Mouse (Mus musculus) left cerebral cortex, adult 6 months (tissue): ENCODE data around the gene Ankra2. TPM values are rescaled to one million over a fixed set of nuclear protein-coding genes. Genes with fewer than 3 reads are reported as not detected.

Experiments
- long read RNA-seq, 2 experiments: library from polyadenylated mRNA; unstranded; transcript quantifications; one replicate each; pipeline ENCODE4 v2.0.0; 2019 to 2020
- polyA plus RNA-seq: library from polyadenylated mRNA; unstranded; fragments of <200 nt; fragmentation: Nextera tagmentation; gene quantifications from 2 replicates; pipeline ENCODE4 v1.2.3, GENCODE M21; 2021

Ankra2 gene
- 29.6 and 46.8 TPM in 2 replicates for polyA plus RNA-seq
- long read RNA-seq, experiment 1, transcript Ankra2-201 (9 exons, 1,755 nt), result major isoform, 35 of 73 reads
- long read RNA-seq, experiment 1, transcript Ankra2-203 (8 exons, 2,328 nt), result minor isoform, 6 of 73 reads
- long read RNA-seq, experiment 1, transcript Ankra2-202 (7 exons, 1,949 nt), result minor isoform, 11 of 73 reads
- long read RNA-seq, experiment 1, transcript Ankra2-208 (8 exons, 1,476 nt), result minor isoform, 14 of 73 reads
- long read RNA-seq, experiment 1, partial matches to known transcripts, result 1 of 73 reads
- long read RNA-seq, experiment 1, other reads (novel, unspliced or antisense), result 4 of 73 reads
- long read RNA-seq, experiment 2, transcript Ankra2-207 (2 exons, 1,887 nt), result major isoform, 43 of 68 reads
- long read RNA-seq, experiment 2, transcript Ankra2-201 (9 exons, 1,755 nt), result minor isoform, 11 of 68 reads
- long read RNA-seq, experiment 2, partial matches to known transcripts, result 10 of 68 reads
- long read RNA-seq, experiment 2, other reads (novel, unspliced or antisense), result 2 of 68 reads

DNA sequence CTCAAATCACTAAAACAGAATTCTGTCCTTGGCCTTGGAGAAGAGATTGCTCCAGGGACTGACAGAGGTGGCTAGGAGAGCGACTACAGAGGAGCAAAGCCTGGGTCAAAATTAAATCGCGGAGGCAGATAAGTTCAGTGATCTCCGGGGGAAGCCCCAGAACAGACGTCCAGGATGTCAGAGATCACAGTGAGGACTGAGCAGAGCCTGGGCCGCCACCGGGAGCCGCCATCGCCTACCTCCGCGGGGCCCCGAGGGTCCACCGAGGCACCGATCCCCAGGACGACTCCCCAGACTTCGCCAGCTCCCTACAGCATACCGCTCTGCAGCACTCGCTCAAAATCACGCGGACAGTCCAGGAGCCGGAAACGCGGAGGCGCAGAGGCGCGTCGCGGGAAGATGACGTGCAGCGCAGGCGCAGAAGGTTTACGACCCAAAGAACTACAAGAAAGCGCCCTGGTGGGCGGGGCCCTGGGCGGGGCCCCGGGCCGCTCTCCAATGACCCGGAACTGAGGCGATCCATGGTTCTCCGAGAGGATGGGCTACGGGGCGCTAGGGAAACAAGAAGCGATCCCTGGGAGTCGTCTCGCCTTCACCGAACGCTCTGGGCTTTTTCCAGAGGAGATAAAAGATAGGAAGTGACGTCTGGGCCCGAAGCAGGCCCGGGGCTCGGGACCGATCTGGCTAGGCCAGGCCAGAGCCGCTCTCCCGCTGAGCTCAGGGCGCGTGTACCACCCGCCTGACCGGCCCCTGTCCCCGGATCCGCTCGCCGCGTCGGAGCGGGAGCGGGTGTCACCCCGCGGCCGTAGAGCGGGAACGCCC is at the start of gene Ankra2, which contains the start of gene Utp15:
Gene Ankra2 (plus strand): TSS at position 439 of the 822 bp plus-strand sequence.
Gene Utp15 (minus strand): TSS at position 406 of the 822 bp plus-strand sequence.

DNA sequence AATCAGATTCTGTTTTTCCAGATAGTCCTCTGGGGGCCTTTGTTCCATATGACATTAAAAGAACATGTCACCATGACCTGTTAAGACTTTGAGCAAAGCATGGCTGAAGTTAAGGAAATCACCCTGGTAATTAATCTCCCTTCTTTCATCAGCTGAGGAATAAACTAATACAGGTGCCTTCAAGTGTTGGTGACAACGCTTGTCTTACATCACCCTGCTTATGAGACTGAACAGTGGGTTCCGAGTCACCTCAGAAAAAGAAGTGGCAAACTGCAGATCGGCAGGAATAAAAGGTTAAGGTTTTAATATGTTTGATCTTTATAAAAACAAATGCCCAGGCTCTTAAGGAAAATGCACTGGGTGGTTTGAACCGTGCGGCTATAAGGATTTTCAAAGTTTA is 16.8 kb downstream of the Ankra2 start, which contains the start of gene Gm21976:
Gene Gm21976 (plus strand): TSS at position 202 of the 400 bp plus-strand sequence.

DNA sequence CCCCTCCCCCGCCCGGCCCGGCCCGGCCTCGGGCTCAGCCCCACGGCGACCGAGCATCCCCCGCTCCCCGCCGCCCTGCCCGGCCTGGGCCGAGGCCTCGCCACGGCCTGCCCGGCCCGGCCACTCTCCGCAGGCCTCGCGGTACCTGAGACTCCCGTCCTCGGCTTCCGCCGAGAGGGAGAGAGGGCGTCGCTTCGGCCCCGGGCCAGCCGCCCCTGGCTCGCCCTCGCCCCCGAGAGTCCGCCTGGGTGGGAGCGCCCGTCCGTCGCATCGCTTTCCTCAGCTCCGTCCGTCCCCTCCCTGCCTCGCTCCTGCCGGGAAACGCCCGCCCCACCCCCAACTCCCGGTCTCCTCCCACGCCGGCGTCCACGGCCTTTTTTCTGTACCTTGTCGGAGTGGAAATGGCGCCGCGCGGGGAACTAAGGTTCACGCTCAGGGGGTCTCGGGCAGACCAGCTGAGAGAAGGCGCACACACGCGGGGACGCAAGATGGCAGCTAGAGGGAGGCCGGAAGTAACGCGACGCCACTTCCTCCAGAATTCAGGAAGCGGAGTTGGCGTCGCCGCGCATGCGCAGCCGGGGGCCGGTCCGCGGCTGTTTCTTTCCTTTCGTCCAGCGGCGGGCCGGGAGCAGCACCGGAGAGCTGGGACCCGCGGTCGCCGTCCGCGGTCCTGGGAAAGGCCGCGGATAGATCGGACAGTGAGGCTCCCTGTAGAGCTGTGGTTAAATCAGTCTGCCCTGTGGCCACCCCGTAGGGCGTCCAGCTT is 53.8 kb downstream of the Ankra2 start, which contains the start of gene Btf3:
Gene Btf3 (minus strand): TSS at position 527 of the 766 bp plus-strand sequence.

Other genes starting within 250 kb of the Ankra2 start
- gene Arhgef28, start 56.6 kb upstream of the Ankra2 start, polyA plus RNA-seq, result 16.2 and 19.1 TPM in 2 replicates
- 11.3 and 12.6 TPM in 2 replicates for gene Utp15, start within 50 bp of the Ankra2 start, polyA plus RNA-seq
- not detected in 2 replicates for gene Gm21976, start 16.8 kb downstream of the Ankra2 start, polyA plus RNA-seq
- gene Btf3, start 53.9 kb downstream of the Ankra2 start, polyA plus RNA-seq, result 318 TPM in 2 replicates
- 0.05 and 0.20 TPM in 2 replicates for gene Foxd1, start 91.2 kb downstream of the Ankra2 start, polyA plus RNA-seq
- 0.82 and 1.3 TPM in 2 replicates for gene Gm10320, start 228.9 kb downstream of the Ankra2 start, polyA plus RNA-seq